Mouse (Mus musculus) olfactory bulb, adult 2 months (tissue): ENCODE data around the gene Rab3c. TPM values are rescaled to one million over a fixed set of nuclear protein-coding genes. Genes with fewer than 3 reads are reported as not detected.

Source experiments
- H3K27ac ChIP-seq: fragments of 200-500 bp; 2 replicates; pipeline ENCODE4 v1.5.1; 2012; ENCODE audit warnings: low read depth, low read length; ENCODE audit not compliant: insufficient read depth
- H3K4me1 ChIP-seq: fragments of 200-500 bp; 2 replicates; pipeline ENCODE4 v1.6.1; 2012; ENCODE audit warnings: low read length; ENCODE audit not compliant: control insufficient read depth, insufficient read depth
- H3K4me3 ChIP-seq: fragments of 200-500 bp; 2 replicates; pipeline ENCODE4 v1.5.1; 2012; ENCODE audit warnings: mild to moderate bottlenecking, low read depth, low read length, moderate library complexity; ENCODE audit not compliant: insufficient read depth
- CTCF ChIP-seq: fragments of 200-500 bp; IDR thresholded peaks from 2 replicates; pipeline ENCODE4 v1.5.1; 2012; ENCODE audit warnings: low read depth, mild to moderate bottlenecking, low read length, moderate library complexity; ENCODE audit not compliant: insufficient read depth
- POLR2A ChIP-seq: fragments of 200-500 bp; IDR thresholded peaks from 2 replicates; pipeline ENCODE4 v1.6.1; 2012; ENCODE audit warnings: mild to moderate bottlenecking, low read depth, low read length, moderate library complexity; ENCODE audit not compliant: insufficient read depth
- WGBS: fragments of 180-500 bp; shearing (Covaris S2); methylation state at CpG from one replicate; pipeline ENCODE4 v1.1.7; 2018; 5-methylcytosine and 5-hydroxymethylcytosine counted together
- polyA plus RNA-seq: library from polyadenylated mRNA; stranded (reverse); fragments of >200 nt; gene quantifications from 2 replicates; pipeline ENCODE4 v1.2.4, GENCODE M21; 2012; ENCODE audit warnings: low replicate concordance; ENCODE audit not compliant: missing spikeins, insufficient read depth, insufficient read length

Rab3c gene
- polyA plus RNA-seq: 54.1 TPM in 1 of 2 replicates, not detected in the other

DNA sequence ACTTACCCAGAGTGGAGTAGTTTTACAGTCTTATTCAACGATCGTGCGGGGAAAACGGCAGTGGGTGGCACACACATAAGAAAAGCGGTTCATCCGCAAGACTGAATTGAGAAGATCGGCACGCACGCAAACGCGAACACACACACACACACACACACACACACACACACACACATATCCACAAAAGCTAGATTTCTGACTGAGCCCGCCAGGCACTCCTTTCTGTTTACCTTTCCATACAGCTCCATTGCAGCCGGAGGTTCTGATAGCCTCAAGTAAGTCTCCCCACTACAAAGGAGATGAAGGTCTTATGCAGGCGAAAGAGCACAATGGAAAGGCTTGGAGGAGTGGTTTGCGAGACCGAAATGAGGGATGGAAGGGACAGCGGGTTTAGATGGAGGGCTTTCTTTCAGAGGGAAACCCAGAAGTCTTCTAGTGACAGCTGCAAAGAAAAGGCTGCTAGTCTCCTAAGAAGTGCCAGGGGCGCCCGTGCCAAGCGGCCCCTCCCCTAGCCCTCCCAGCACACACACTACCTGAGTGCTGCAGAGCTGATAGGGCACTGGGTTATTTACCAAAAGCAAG is at the start of gene Rab3c:
Gene Rab3c, minus strand, starts transcription at position 434 of the 582 bp plus-strand sequence.
- TF ChIP-seq CTCF: no peak
- no peak for TF ChIP-seq POLR2A
- peak within 1 kb of the TSS; percentile 82 for H3K4me3 ChIP-seq
- peak within 1 kb of the TSS; percentile 35; the same call in 1 of the 2 replicates for H3K27ac ChIP-seq
- no peaks in the 10 kb centered on the region for H3K4me1 ChIP-seq
- 2% methylated on average over 20 of the region's 20 CpGs for WGBS

DNA sequence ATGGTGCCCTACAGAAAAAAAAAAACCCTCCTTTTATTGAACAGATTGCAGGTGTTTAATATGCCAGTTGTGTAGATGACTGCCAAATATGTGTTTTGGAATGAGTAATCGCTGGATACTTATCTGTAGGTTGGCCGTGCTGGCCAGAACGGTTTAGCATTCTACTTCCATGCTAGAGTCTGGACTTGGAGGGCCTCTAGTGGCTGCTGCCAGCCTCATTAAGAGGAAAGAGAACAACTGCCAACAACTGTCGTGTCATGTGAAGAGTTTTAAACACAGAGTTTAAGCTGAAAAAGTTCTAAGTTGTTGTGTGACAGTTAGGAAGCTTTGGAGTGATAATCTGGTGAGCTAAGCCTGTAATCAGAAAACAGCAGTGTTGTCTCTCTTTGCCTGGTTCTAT is 38.0 kb upstream of the Rab3c start:
- Histone ChIP-seq H3K4me1 (no peaks in the 10 kb centered on the region), H3K4me3 (no peak overlapping the region), H3K27ac (no peak overlapping the region)
- TF ChIP-seq CTCF (no peak), POLR2A (no peak)
- whole genome bisulfite sequencing: 24% methylated on average over 4 of the region's 4 CpGs

- TF ChIP-seq CTCF (no peak), POLR2A (no peak)
- no peak overlapping the region for H3K27ac ChIP-seq
- 94% methylated on average over 5 of the region's 5 CpGs for WGBS
Measured at GRCm38 (mm10) chr13:110307188-110307587, 26.4 kb upstream of the Rab3c start.

GRCm38 (mm10) chr13:110297112-110297511 is 16.3 kb upstream of the Rab3c start:
- TF ChIP-seq POLR2A (no peak), CTCF (no peak)
- Histone ChIP-seq H3K27ac (no peak overlapping the region), H3K4me1 (no peaks in the 10 kb centered on the region), H3K4me3 (no peak overlapping the region)
- 80% methylated on average over 4 of the region's 4 CpGs for WGBS

More at GRCm38 (mm10) chr13:110307188-110307587, 26.4 kb upstream of the Rab3c start:
- no peak overlapping the region for H3K4me3 ChIP-seq
- no peaks in the 10 kb centered on the region for H3K4me1 ChIP-seq

- TF ChIP-seq CTCF (no peak), POLR2A (no peak)
- Histone ChIP-seq H3K4me1 (no peaks in the 10 kb centered on the region), H3K4me3 (no peak overlapping the region), H3K27ac (no peak overlapping the region)
- WGBS: 80% methylated on average over 3 of the region's 3 CpGs
Measured at GRCm38 (mm10) chr13:110288499-110288898, 7.7 kb upstream of the Rab3c start.

DNA sequence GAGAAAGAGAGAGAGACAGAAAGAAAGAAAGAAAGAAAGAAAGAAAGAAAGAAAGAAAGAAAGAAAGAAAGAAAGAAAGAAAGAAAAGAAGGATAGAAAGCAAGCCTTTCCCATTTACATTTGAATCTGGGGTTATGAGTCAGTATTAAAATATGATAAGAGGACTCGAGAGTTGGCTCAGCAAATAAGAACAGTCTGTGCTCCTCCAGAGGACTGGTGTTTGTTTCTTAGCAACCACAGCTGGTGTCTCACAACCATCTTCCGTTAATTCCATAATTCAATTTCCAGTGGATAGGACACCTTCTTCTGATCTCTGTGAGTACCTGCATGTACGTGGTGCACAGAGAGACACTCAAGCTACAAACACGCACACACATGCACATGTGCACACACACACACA is 3.0 kb upstream of the Rab3c start:
- WGBS: 60% methylated on average over 4 of the region's 4 CpGs
- no peaks in the 10 kb centered on the region for H3K4me1 ChIP-seq
- TF ChIP-seq CTCF (no peak), POLR2A (no peak)
- no peak overlapping the region for H3K4me3 ChIP-seq
- H3K27ac ChIP-seq: no peak overlapping the region

- peak overlapping the region; percentile 82 for H3K4me3 ChIP-seq
- no peak for TF ChIP-seq CTCF
- TF ChIP-seq POLR2A: peak; percentile 62; the same call in 1 of the 2 replicates
- peak overlapping the region; percentile 35; the same call in 1 of the 2 replicates for H3K27ac ChIP-seq
- no peaks in the 10 kb centered on the region for H3K4me1 ChIP-seq
- under 1% methylated on average over 24 of the region's 24 CpGs for WGBS
Measured at GRCm38 (mm10) chr13:110280028-110280562, 701 bp downstream of the Rab3c start.

- WGBS: 30% methylated on average over 9 of the region's 9 CpGs
- Histone ChIP-seq H3K4me1 (no peaks in the 10 kb centered on the region), H3K4me3 (peak overlapping the region; percentile 82; the same call in 1 of the 2 replicates), H3K27ac (no peak overlapping the region)
- TF ChIP-seq CTCF (no peak), POLR2A (no peak)
Measured at GRCm38 (mm10) chr13:110278976-110279736, 1.6 kb downstream of the Rab3c start.

DNA sequence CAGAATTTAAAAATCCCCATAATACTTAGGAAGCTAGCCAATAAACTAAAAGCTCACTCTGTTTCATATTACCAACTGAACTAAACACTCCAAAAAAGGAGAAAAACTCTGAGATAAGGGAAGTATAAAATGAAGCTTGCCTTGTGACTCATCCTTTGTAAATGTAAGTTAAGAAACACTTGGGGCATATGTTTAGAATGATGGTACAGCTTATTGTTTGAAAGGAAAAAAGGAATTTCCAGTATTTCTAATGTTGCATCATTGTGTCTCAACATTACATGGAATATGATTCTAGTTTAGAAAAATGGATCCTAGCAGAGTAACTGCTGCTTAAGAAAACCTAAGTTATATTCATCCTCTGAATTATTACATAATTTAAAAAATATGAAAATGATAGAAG is 3.1 kb downstream of the Rab3c start:
- no peak overlapping the region for H3K27ac ChIP-seq
- H3K4me1 ChIP-seq: no peaks in the 10 kb centered on the region
- TF ChIP-seq POLR2A: no peak
- no peak for TF ChIP-seq CTCF
- H3K4me3 ChIP-seq: no peak overlapping the region
